Mouse (Mus musculus) bone marrow macrophage, adult 2 months (primary cell): ENCODE results near the gene Arl5c. TPM values are rescaled to one million over a fixed set of nuclear protein-coding genes. Genes with fewer than 3 reads are reported as not detected.

Experiments
- H3K27ac ChIP-seq: 2 replicates; pipeline ENCODE4 v1.5.1; 2012; ENCODE audit warnings: low read depth, low read length; ENCODE audit not compliant: insufficient read depth
- H3K4me1 ChIP-seq: 2 replicates; pipeline ENCODE4 v1.6.1; 2012; ENCODE audit warnings: low read length; ENCODE audit not compliant: control insufficient read depth, insufficient read depth
- H3K4me3 ChIP-seq: 2 replicates; pipeline ENCODE4 v1.5.1; 2012; ENCODE audit warnings: mild to moderate bottlenecking, low read length, moderate library complexity; ENCODE audit not compliant: insufficient read depth
- CTCF ChIP-seq: IDR thresholded peaks from 2 replicates; pipeline ENCODE4 v1.5.1; 2012; ENCODE audit warnings: low read depth, mild to moderate bottlenecking, low read length, moderate library complexity
- POLR2A ChIP-seq: IDR thresholded peaks from 2 replicates; pipeline ENCODE4 v1.6.1; 2012; ENCODE audit warnings: mild to moderate bottlenecking, low read depth, low read length, borderline replicate concordance
- polyA plus RNA-seq: library from polyadenylated mRNA; stranded (reverse); fragments of >200 nt; gene quantifications from 2 replicates; pipeline ENCODE4 v1.2.4, GENCODE M21; 2012; ENCODE audit not compliant: missing spikeins, insufficient read depth, insufficient read length

Gene Arl5c
- polyA plus RNA-seq, 1 experiment = 128 TPM

DNA sequence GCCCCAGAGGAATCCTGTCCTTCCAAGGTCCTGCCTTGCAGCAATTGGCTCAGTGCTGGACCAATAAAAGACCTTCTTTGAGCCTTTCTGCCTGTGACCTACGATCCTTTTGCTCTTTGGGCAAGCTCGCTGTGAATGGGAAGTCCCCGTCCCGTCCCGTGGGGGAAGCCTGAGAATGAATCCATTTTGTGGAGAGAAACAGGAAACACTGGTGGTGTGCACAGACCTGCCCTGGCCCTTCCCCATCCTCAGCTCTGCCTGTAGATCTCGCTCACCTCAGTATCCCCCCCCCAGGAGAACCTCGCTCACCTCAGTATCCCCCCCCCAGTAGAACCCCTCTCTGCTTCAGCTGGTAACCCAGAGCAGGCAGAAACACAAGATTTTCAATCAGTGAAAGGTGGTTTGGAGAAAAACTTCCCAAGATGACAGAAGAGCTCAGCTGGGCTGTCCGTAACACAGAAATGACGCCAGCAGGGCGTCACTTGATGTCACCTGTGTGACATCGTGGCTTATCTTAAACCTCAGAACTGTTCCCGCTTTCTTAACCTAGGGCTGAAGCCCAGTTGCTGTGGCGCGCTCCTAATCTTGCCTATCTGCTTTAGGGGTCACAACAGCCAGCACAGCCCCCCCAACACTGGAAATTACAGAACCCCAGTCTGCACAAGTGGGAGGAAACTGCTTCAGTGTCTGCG, 53.4 kb downstream of the Arl5c start:
- no peak overlapping the region for H3K27ac ChIP-seq
- no peak for TF ChIP-seq POLR2A
- no peak for TF ChIP-seq CTCF
- no peak overlapping the region for H3K4me3 ChIP-seq

More for the DNA sequence above, 53.4 kb downstream of the Arl5c start:
- peaks cover 4% of the 10 kb centered on the region for H3K4me1 ChIP-seq

Other genes starting within 250 kb of the Arl5c start
- gene Cwc25, start 229.6 kb downstream of the Arl5c start, polyA plus RNA-seq = 19.1 and 19.8 TPM in 2 replicates
- not detected in 2 replicates for gene 1700001P01Rik, start 220.3 kb downstream of the Arl5c start, polyA plus RNA-seq
- gene Rpl23, start 213.7 kb downstream of the Arl5c start, polyA plus RNA-seq = 854 and 1,184 TPM in 2 replicates
- gene Lasp1, start 197.2 kb downstream of the Arl5c start, polyA plus RNA-seq = 194 and 201 TPM in 2 replicates
- gene B230217C12Rik, start 155.4 kb downstream of the Arl5c start, polyA plus RNA-seq = 1.8 and 2.4 TPM in 2 replicates
- 0.67 and 1.5 TPM in 2 replicates for gene Fbxo47, start 112.0 kb downstream of the Arl5c start, polyA plus RNA-seq
- 25.5 and 30.4 TPM in 2 replicates for gene Plxdc1, start 9.7 kb downstream of the Arl5c start, polyA plus RNA-seq
- gene Cacnb1, start 26.9 kb upstream of the Arl5c start, polyA plus RNA-seq = 9.6 and 9.7 TPM in 2 replicates
- gene Rpl19, start 30.5 kb upstream of the Arl5c start, polyA plus RNA-seq = 1,270 and 1,466 TPM in 2 replicates
- 4.1 and 4.3 TPM in 2 replicates for gene Stac2, start 57.3 kb upstream of the Arl5c start, polyA plus RNA-seq
- gene Fbxl20, start 154.2 kb upstream of the Arl5c start, polyA plus RNA-seq = 50.6 and 54.7 TPM in 2 replicates
- 32.5 and 32.7 TPM in 2 replicates for gene Med1, start 197.1 kb upstream of the Arl5c start, polyA plus RNA-seq
- gene Cdk12, start 206.9 kb upstream of the Arl5c start, polyA plus RNA-seq = 26.5 and 29.6 TPM in 2 replicates